Mouse (Mus musculus): ENCODE measurements around the gene D17Wsu92e.

DNA sequence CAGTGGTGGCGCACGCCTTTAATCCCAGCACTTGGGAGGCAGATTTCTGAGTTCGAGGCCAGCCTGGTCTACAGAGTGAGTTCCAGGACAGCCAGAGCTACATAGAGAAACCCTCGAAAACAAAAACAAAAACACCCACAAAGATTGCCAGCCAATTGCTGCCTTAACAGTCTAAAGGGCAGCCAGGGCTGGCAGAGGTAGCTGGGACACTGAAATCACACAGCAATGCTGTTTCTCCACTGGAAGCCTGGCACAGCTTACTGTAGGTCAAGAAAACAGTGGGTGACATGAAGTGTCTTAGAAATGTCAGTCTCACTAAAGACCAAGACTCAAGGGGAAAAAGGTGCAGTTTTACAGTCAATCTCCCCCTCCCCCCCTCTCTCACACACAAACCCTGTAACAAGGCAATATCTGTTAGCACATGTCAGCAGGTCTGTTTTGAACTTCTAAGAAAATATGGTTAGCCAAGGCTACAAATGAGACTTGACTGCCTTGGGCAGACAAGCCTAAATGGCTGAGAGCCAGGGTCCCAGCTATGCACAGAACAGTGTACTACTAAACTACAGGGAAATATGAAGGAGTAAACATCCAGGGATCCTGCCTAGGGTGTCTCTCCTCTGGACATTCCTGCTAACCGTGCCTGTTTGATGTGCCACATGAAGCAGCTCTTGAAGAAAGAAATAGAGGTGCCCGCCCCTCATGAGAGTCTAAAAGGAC, 31.8 kb downstream of the D17Wsu92e start:
- no peak for TF ChIP-seq CTCF (IDR thresholded peaks at IDR 0.05; ENCODE audit: low read depth, low read length)
- TF ChIP-seq POLR2A (IDR thresholded peaks at IDR 0.05; ENCODE audit: extremely low read depth, insufficient read depth, low read length) = no peak
